Mouse (Mus musculus) liver, postnatal 0 days (tissue): ENCODE measurements around the gene Coro2a.

Experiments used
- CTCF ChIP-seq: sonication (generic); IDR thresholded peaks from 2 replicates; pipeline ENCODE4 v1.5.1; 2016; ENCODE audit warnings: antibody characterized with exemption, low read depth
- EP300 ChIP-seq: IDR thresholded peaks from 2 replicates; pipeline ENCODE4 v1.6.1; 2016; ENCODE audit warnings: antibody characterized with exemption, low read depth, mild to moderate bottlenecking

DNA sequence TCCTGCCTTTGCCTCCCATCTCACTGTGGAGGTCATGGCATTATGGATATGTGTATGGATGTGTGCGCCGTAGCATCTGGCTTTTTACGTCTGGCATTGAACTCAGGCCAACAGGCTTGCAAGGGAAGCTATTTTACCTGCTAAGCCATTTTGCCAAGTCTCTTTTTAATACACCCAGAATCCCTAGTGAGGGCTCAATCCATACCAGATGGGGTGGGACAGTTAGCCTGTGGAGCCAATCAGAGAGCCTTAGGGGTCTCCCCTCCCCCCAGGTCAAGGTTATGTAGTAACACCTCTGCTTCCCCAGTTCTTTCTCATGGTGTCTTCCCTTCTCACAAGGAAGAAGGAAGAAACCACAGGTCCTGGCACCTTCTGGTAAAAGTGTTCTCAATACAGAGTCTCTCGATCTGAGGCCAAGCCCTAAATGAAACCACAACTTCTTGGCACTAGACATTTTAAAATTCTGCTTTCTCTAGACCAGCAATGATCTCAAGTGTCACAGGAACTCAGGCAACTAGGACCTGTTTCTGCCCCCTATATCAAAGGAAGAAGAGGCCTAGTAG lies 36.5 kb downstream of the Coro2a start:
- TF ChIP-seq CTCF (no peak), EP300 (no peak)
